Mouse (Mus musculus) layer of hippocampus, adult 2 months (tissue): Measurements from ENCODE around the gene Tmc8. TPM values are rescaled to one million over a fixed set of nuclear protein-coding genes. Genes with fewer than 3 reads are reported as not detected.
"Not testable (repeated sequence)": the region's sequence is repeated elsewhere in the genome, so short reads cannot be mapped to it uniquely, and the experiment has no call there.

Source experiments
- DNase-seq, 2 experiments: peaks; one replicate each; pipeline ENCODE4 v3.0.0; 2022; ENCODE audit warnings: low spot score in 2 of 2
- H3K27ac ChIP-seq: fragments of 200-600 bp; 2 replicates; pipeline ENCODE4 v1.8.1; 2022
- H3K4me3 ChIP-seq: fragments of 200-600 bp; 2 replicates; pipeline ENCODE4 v1.8.1; 2022; ENCODE audit warnings: mild to moderate bottlenecking
- CTCF ChIP-seq: fragments of 200-600 bp; conservative IDR thresholded peaks from 2 replicates; pipeline ENCODE4 v1.8.1; 2022; ENCODE audit warnings: antibody characterized with exemption, mild to moderate bottlenecking, moderate library complexity
- total RNA-seq, 2 experiments: library from RNA; stranded (reverse); gene quantifications; 2 replicates each; pipeline ENCODE4 v1.2.3; 2021

Tmc8 gene
- total RNA-seq, 2 experiments from 2014 or later: 0.64 to 0.91 TPM

DNA sequence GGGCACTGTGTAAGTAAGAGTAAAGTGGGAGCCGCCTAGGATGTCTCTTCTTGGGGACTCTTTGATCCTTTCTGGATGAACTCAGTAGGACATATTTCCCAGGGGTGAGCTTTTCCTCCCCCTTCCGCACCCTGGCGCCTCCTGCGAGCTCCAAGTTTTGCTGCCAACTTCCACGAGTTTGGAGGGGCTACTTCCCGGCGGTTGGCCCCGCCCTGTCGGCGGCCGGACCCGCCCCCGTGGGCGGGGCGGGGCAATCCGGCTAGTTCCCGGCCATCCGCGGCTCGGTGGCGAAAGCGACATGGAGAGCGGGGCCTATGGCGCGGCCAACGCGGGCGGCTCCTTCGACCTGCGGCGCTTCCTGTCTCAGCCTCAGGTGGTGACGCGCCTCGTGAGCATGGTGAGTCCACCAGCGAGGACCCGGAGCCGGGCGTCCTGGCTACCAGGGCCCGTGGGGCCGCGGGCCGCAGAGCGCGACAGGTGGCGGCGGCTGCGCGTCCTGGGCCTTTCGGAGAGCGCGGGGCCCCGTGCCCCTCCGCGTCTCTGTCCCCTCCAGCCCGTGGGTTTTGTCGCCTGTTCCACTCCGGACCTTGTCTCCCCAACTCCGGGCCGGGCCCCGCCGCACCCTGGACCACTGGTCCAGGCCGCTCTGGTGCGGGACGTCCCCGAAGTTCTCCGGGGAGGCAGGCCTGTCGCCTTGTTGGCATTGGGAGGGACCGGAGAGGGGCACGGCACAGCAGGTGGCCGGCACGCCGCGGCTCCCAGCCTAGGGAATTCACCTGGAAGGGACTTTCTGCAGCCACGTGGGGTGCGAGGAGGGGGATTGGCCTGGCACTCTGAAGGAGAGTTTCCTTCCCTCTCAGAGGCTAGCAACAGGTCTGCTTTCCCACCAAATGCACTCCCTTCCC is 27.8 kb downstream of the Tmc8 start, which contains the start of the genes Gm20708 and Syngr2:
Gene Gm20708, plus strand, starts transcription at position 262 of the 905 bp plus-strand sequence.
Gene Syngr2, plus strand, starts transcription at position 262 of the 905 bp plus-strand sequence.
- TF ChIP-seq CTCF: no peak
- Histone ChIP-seq H3K27ac (peak within 1 kb of the TSS; percentile 71), H3K4me3 (peak within 1 kb of the TSS; percentile 85)
- DNase-seq: peak in 1 of 2 experiments; percentile 50

DNA sequence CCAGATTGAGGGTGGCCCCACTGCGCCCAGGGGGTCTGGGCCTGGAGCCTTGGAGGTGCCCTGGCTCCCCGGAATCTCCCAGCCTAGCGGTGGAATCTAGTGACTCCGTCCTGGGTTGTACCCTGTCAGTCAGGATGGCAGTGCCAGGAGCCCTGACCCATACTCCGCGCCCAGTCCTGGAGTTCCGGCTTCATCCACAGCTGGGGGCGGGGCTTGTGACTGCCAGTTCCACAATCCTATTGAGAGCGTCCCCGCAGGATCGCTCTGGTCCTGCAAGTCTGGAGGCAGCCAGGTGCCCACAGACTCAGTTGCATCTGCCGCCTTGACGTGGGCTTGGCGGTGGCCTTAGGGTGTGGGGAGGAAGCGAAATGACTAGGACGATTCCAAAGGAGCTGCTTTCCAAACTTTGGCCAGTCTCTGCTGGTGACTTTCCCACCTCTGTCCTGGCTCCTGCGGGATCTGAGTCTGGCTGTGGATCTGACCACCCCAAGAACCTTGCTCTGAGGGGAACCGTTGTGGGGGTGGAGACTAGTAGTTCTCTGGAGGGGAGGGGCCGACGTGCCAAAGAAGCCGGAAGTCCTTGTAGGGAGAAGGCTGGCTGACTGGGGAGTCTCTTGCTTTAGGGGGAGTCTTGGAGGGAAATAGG is 28.6 kb downstream of the Tmc8 start:
- peak; percentile 30 to 66 for DNase-seq
- peak overlapping the region; percentile 71 for H3K27ac ChIP-seq
- peak overlapping the region; percentile 85 for H3K4me3 ChIP-seq
- TF ChIP-seq CTCF: peak; percentile 72

DNA sequence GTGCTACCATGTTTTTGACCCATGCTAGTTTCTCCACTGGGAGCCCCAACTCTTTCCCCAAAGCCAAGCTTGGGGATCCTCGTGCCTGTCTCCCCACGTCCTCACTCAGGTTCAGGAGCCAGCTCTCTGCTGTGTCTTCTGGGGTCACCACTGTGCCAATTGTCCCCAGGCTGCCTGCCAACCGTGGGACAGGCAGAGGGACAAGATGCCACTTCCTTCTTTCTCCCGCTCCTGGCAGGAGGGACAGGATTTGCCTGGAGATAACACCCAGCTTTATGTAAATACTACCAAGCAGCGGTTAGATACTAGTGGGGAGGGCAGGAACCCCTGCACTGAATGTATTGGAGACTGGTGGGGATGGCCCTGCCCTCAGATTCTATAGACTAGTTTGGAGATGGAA is 32.0 kb downstream of the Tmc8 start:
- TF ChIP-seq CTCF: no peak
- H3K4me3 ChIP-seq: no peak overlapping the region
- no peak for DNase-seq
- no peak overlapping the region for H3K27ac ChIP-seq

DNA sequence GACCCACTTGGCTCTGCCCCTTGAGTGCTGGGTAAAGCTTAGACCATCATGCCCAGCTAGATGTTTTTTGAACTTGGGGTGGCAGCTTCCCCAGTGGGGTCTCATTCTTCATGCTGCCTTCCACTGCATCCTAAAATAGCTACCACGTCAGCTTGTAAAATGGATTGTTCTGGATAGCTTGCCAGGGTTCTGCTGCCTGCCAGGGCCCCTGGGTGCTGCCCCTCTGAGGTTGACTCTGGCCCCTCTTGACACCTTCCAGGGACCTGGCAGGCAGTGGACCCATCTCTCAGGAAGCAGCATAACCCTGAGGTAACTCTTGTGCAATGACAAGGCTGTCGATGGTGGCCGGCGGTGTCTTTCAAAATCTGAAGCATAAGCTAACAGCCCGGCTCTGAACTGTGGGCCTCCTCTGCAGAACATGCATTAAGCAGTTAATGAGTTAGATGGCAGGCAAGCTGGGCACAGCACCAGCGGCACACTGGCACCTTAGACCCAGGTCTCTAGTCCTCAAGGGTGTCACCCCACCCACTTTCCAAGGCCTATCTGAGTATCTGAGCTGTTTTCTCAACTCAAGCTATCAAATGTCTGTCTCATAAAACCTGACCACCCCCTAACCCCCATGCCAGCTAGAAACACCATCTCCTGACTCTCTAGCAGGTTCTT is 33.0 kb downstream of the Tmc8 start:
- no peak for TF ChIP-seq CTCF
- no peak for DNase-seq
- Histone ChIP-seq H3K4me3 (no peak overlapping the region), H3K27ac (no peak overlapping the region)

DNA sequence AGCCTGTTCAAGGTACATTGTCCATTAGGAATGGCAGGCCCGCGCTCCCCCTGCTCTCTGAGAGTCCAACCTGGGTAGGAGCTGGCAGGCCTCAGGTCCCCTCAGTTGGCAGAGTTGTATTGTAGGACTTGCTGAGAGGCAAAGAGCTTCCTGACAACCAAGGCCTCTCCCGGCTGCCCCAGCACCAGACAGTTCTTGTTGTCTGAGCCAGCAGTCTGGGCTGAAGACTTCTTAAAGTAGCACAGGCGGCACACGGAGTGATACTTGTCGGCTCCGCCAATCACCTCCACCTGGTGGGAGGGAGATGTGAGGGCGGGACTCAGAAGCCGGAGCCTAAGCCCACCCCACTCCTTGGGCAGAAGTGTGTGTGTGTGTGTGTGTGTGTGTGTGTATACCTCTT is 34.0 kb downstream of the Tmc8 start:
- H3K27ac ChIP-seq, H3K4me3 ChIP-seq, DNase-seq: not testable (repeated sequence)

DNA sequence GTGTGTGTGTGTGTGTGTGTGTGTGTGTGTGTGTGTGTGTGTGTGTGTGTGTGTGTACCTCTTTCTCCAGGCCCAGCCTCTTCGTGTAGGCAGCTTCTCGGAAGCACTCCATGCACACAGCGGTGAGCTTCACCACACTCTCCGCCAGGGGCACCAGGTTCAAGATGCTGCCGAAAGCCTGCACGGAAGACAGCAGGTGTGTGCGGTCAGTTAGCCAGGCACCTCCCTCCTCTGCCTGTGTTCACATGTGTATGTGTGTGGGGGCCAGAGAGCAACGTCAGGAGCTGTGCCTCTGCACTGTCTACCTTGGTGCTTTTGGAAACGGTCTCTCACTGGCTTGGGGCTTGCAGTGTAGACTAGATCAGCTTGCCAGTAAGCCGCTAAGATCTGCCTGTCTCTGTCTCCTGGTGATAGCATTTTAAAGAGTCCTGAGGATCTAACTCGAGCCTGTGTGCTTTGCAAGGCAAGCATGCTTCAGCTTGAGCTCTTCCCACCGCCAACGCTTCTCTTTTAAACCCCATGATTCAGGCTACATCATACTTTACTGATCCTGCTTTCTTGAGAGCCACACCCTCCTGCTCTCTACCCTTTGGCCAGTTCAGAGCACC is 34.6 kb downstream of the Tmc8 start:
- Histone ChIP-seq H3K4me3 (no peak overlapping the region), H3K27ac (no peak overlapping the region)
- no peak for TF ChIP-seq CTCF
- DNase-seq: no peak

DNA sequence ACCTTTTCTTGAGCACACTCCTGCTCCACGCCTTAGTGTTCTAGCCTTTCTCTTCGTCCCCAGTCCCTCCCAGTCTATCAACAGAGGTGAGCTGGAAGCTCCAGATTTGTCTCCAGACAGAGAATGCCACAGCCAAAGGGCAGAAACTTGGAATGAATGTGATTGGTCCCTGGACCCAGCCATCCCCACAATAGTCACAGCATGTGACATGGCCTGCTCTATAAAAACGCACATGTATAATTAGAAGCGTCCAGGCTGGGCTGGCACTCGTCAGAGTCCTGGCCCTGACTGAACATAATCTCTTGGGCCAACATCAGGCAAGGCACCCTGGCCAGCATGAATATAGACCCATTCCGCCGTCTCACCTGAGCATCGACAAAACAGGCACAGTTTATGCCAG is 37.2 kb downstream of the Tmc8 start:
- no peak overlapping the region for H3K27ac ChIP-seq
- no peak for TF ChIP-seq CTCF
- no peak for DNase-seq
- no peak overlapping the region for H3K4me3 ChIP-seq

DNA sequence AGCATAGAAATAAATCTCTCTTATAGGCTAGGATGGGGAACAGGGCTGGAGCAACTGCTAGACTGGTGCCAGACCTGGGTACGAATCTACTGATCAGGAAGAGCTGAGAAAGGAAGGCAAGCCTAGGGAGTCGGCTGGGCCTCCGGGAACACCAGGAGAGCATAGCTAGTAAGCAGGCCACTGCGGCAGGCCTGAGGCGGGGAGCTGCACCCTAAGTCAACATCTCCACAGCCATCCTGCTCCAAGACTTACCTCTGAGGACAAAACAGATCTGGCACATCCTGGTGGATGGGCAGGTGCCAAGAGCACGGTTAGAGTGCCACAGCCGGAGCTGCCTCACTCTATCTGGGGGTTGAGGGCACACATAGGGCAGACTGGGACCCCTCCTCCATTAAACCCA is 38.3 kb downstream of the Tmc8 start:
- Histone ChIP-seq H3K4me3 (no peak overlapping the region), H3K27ac (no peak overlapping the region)
- no peak for TF ChIP-seq CTCF
- no peak for DNase-seq

DNA sequence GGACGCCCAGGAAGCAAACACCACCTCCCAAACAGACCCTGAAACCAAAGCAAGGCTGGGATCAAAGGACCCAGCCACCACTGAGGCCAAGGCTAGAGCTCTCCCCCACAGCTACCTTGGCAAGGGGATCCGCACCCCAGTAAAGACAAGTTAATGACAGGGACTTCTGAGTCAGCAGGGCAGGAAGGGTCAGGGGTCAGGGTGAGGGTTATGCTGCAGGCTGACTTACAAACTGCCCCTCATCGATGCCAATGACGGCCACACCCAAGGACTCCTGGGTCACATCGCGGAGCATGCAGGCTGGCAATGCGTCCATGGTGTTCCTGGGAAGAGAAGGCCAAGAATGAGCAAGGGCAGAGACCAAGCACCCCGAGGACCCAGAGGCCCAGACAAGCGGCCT is 40.0 kb downstream of the Tmc8 start:
- no peak for DNase-seq
- Histone ChIP-seq H3K4me3 (no peak overlapping the region), H3K27ac (no peak overlapping the region)
- TF ChIP-seq CTCF: no peak

DNA sequence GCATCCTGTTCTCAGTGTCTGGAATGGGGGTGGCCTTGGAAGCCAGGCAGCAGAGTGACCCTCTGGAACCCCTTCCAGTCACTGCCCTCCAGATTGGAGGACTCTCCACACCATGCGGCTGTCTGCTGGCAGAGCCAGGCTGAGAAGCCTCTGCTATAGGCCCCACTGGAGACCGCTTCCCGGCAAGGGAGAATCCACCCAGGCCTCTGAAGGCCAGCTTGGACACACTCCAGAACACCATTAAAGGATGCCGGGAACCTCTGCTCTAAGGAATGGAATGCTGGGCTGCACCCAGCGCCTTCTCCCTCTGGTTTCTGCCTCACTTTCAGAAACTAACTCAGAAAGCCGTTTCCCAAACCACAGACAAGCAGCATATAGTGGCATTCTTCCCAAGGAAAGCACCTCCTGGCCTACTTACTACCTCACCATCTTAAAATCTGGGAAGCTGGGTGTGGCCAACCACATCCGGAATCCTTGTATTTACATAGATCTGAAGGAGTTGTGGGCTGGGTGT is 40.9 kb downstream of the Tmc8 start:
- TF ChIP-seq CTCF: no peak
- no peak overlapping the region for H3K27ac ChIP-seq
- no peak for DNase-seq
- no peak overlapping the region for H3K4me3 ChIP-seq

DNA sequence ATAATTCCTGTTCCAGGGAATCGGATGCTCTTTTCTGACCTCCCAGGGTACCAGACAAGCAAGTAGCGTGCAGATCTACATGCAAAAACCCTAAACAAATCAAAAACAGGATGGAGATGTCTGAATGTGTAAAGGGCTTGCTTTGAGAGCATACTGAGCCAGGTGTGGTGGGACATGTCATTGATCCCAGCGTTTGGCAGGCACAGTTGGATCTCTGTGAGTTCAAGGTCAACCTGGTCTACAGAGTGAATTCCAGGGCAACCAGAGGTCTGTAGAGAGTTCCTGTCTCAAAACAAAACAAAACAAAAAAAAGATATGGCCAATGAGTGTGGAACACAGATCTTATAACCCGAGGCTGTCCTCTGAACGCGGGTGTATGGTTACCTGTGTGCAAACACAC is 41.5 kb downstream of the Tmc8 start:
- Histone ChIP-seq H3K4me3 (no peak overlapping the region), H3K27ac (no peak overlapping the region)
- TF ChIP-seq CTCF: no peak
- no peak for DNase-seq

DNA sequence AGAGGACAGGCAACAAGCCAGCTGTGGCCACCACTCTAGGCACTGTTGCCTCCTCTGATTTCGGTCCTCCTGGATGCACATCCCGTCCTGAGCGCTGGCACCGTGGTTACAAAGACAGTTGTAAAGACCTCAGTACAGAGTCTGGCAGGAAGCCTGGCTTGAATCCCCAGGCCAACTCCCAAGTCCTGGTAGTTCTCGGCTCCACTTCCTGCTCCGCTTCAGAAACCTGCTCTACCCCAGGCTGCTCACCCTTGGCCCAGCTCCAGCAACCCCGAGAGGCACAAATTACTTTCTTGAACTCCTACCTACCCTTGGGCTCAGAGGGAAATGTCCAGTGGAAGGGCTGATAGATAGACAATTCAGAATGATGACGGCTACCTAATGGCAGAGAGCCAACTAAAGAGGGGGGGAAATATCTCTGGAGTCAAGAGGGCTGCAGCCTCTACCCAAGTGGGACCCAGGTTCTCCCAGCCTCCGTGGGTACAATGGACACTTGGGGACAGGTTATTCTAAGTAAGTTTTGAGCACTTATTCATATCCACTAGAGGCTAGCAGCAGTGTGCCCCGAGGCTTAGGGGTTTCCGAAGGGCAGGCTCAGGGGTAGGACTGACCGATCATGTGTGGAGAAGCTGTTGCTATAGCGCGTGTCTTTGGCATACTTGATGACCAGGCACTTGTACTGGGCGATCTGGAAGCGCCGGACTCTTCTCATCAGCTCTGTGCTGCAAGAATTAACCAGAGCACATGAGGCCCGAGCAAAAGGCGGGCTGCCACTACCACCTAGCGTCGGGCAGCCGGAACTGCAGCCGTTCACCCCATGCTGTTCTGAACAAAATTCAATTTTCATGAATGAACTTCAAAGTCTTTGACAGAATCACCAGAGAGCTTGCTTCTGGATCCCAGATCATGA is 42.4 kb downstream of the Tmc8 start:
- Histone ChIP-seq H3K27ac (no peak overlapping the region), H3K4me3 (peak overlapping the region; percentile 36)
- peak; percentile 69 to 79 for DNase-seq
- TF ChIP-seq CTCF: peak; percentile 97
